Mouse (Mus musculus) fibroblast of lung, adult 2 months (primary cell): ENCODE measurements around the gene Alkbh3.

ENCODE experiments used
- DNase-seq: peaks from one replicate; pipeline ENCODE4 v3.0.0-alpha.2; 2011; ENCODE audit warnings: low read depth

Alkbh3 gene

GRCm38 (mm10) chr2:93992810-93993209, 17.8 kb downstream of the Alkbh3 start:
- no peak for DNase-seq

- no peak for DNase-seq
Measured at GRCm38 (mm10) chr2:93992259-93992658, 18.3 kb downstream of the Alkbh3 start.

GRCm38 (mm10) chr2:93991336-93991735, 19.3 kb downstream of the Alkbh3 start:
- DNase-seq: no peak

GRCm38 (mm10) chr2:93988440-93988839, 22.2 kb downstream of the Alkbh3 start:
- DNase-seq: no peak

- DNase-seq: no peak
Measured at GRCm38 (mm10) chr2:93982457-93983235, 28.0 kb downstream of the Alkbh3 start.

- no peak for DNase-seq
Measured at GRCm38 (mm10) chr2:93979249-93980120, 31.1 kb downstream of the Alkbh3 start.

GRCm38 (mm10) chr2:93976436-93977252, 34.0 kb downstream of the Alkbh3 start:
- no peak for DNase-seq

GRCm38 (mm10) chr2:93975526-93976435, 34.8 kb downstream of the Alkbh3 start:
- DNase-seq: no peak

- DNase-seq: no peak
Measured at GRCm38 (mm10) chr2:93975041-93975440, 35.6 kb downstream of the Alkbh3 start.

GRCm38 (mm10) chr2:93971647-93972046, 39.0 kb downstream of the Alkbh3 start:
- no peak for DNase-seq

GRCm38 (mm10) chr2:93964494-93965160, 46.0 kb downstream of the Alkbh3 start:
- no peak for DNase-seq

- no peak for DNase-seq
Measured at GRCm38 (mm10) chr2:93963802-93964201, 46.8 kb downstream of the Alkbh3 start.

GRCm38 (mm10) chr2:93961716-93962115, 48.9 kb downstream of the Alkbh3 start:
- DNase-seq: no peak

- no peak for DNase-seq
Measured at GRCm38 (mm10) chr2:93959346-93959745, 51.3 kb downstream of the Alkbh3 start.

GRCm38 (mm10) chr2:93958216-93958615, 52.4 kb downstream of the Alkbh3 start:
- DNase-seq: no peak

- DNase-seq: no peak
Measured at GRCm38 (mm10) chr2:93957785-93958175, 52.8 kb downstream of the Alkbh3 start.

GRCm38 (mm10) chr2:93956908-93957784, 53.5 kb downstream of the Alkbh3 start, which contains the start of gene Gm13889:
Gene Gm13889 (minus strand): TSS chr2:93957201.
- no peak for DNase-seq

GRCm38 (mm10) chr2:93956331-93956801, 54.2 kb downstream of the Alkbh3 start:
- DNase-seq: no peak

GRCm38 (mm10) chr2:93955886-93956285, 54.7 kb downstream of the Alkbh3 start:
- no peak for DNase-seq
